Mouse (Mus musculus) myocyte (in vitro differentiated cells): Measurements from ENCODE around the gene Srrm3. TPM values are rescaled to one million over a fixed set of nuclear protein-coding genes. Genes with fewer than 3 reads are reported as not detected.

Source experiments
- H3K27me3 ChIP-seq: one replicate; pipeline ENCODE4 v1.6.1; 2011; ENCODE audit not compliant: control insufficient read depth, insufficient read depth, insufficient read length
- H3K36me3 ChIP-seq: one replicate; pipeline ENCODE4 v1.6.1; 2011; ENCODE audit not compliant: control insufficient read depth, insufficient read depth
- H3K4me2 ChIP-seq: one replicate; pipeline ENCODE4 v1.6.1; 2011; ENCODE audit warnings: low read depth, control low read depth
- H3K4me3 ChIP-seq: one replicate; pipeline ENCODE4 v1.5.1; 2011; ENCODE audit warnings: mild to moderate bottlenecking, control low read depth, moderate library complexity
- H3K79me2 ChIP-seq: one replicate; pipeline ENCODE4 v1.6.1; 2011; ENCODE audit not compliant: control insufficient read depth, insufficient read depth
- H3ac ChIP-seq: one replicate; pipeline ENCODE4 v1.6.1; 2011; ENCODE audit not compliant: control insufficient read depth, insufficient read length
- CEBPB ChIP-seq: IDR thresholded peaks from 2 replicates; pipeline ENCODE4 v1.6.1; 2011; ENCODE audit warnings: mild to moderate bottlenecking, moderate library complexity; ENCODE audit not compliant: poor library complexity, insufficient read depth, severe bottlenecking
- E2F4 ChIP-seq: IDR thresholded peaks from one replicate; pipeline ENCODE4 v1.6.1; 2011; ENCODE audit warnings: mild to moderate bottlenecking, control low read depth, moderate library complexity; ENCODE audit not compliant: insufficient read depth
- MAX ChIP-seq: IDR thresholded peaks from one replicate; pipeline ENCODE4 v1.6.1; 2011; ENCODE audit warnings: low read depth, mild to moderate bottlenecking, control low read depth
- MYOD1 ChIP-seq, 3 experiments: IDR thresholded peaks; one replicate each; pipeline ENCODE4 v1.6.1; 2011; ENCODE audit warnings: control low read depth in 2 of 3, low read depth in 2 of 3, mild to moderate bottlenecking in 2 of 3, moderate library complexity in 1 of 3; ENCODE audit not compliant: insufficient read length in 2 of 3, control insufficient read depth in 1 of 3
- MYOG ChIP-seq, 3 experiments: IDR thresholded peaks; one replicate each; pipeline ENCODE4 v1.6.1; 2011; ENCODE audit warnings: control low read depth in 2 of 3, low read depth in 2 of 3, mild to moderate bottlenecking in 2 of 3; ENCODE audit not compliant: insufficient read length in 2 of 3, control insufficient read depth in 1 of 3, insufficient read depth in 1 of 3
- POLR2A ChIP-seq: IDR thresholded peaks from one replicate; pipeline ENCODE4 v1.6.1; 2011; ENCODE audit warnings: low read depth, mild to moderate bottlenecking, control low read depth, moderate library complexity; ENCODE audit not compliant: insufficient read length
- POLR2AphosphoS2 ChIP-seq: IDR thresholded peaks from one replicate; pipeline ENCODE4 v1.6.1; 2011; ENCODE audit warnings: low read depth, control low read depth; ENCODE audit not compliant: insufficient read length
- REST ChIP-seq: IDR thresholded peaks from one replicate; pipeline ENCODE4 v1.6.1; 2011; ENCODE audit warnings: mild to moderate bottlenecking, control low read depth, moderate library complexity; ENCODE audit not compliant: insufficient read depth, insufficient read length
- SRF ChIP-seq: IDR thresholded peaks from one replicate; pipeline ENCODE4 v1.6.1; 2011; ENCODE audit warnings: low read depth; ENCODE audit not compliant: control insufficient read depth, insufficient read length
- TCF12 ChIP-seq: IDR thresholded peaks from one replicate; pipeline ENCODE4 v1.6.1; 2011; ENCODE audit warnings: mild to moderate bottlenecking, control low read depth; ENCODE audit not compliant: poor library complexity, insufficient read depth, severe bottlenecking
- TCF3 ChIP-seq: IDR thresholded peaks from one replicate; pipeline ENCODE4 v1.6.1; 2011; ENCODE audit warnings: low read depth, control low read depth; ENCODE audit not compliant: insufficient read length
- USF1 ChIP-seq: IDR thresholded peaks from one replicate; pipeline ENCODE4 v1.6.1; 2011; ENCODE audit warnings: low read depth, mild to moderate bottlenecking, control low read depth, moderate library complexity
- polyA plus RNA-seq: library from polyadenylated mRNA; unstranded; fragments of >200 nt; fragmentation: generic; extraction: Trizol; gene quantifications from one replicate; pipeline ENCODE4 v1.2.1, GENCODE M21; 2012; ENCODE audit warnings: missing spikeins

The Srrm3 gene
- polyA plus RNA-seq, 1 experiment, result not detected

- H3K79me2 ChIP-seq, result no peaks in the 10 kb centered on the region
- no peak overlapping the region for H3ac ChIP-seq
- H3K36me3 ChIP-seq, result no peaks in the 10 kb centered on the region
- H3K4me3 ChIP-seq, result no peak overlapping the region
- peaks cover 45% of the 10 kb centered on the region for H3K27me3 ChIP-seq
- TF ChIP-seq CEBPB (no peak), TCF3 (no peak), MAX (no peak), REST (no peak), POLR2A (no peak), E2F4 (no peak)
- H3K4me2 ChIP-seq, result no peak overlapping the region
Measured at GRCm38 (mm10) chr5:135866662-135867061, 60.0 kb downstream of the Srrm3 start.

- H3K4me2 ChIP-seq, result no peak overlapping the region
- no peaks in the 10 kb centered on the region for H3K36me3 ChIP-seq
- H3K79me2 ChIP-seq, result no peaks in the 10 kb centered on the region
- H3K4me3 ChIP-seq, result no peak overlapping the region
- H3K27me3 ChIP-seq, result peaks cover 36% of the 10 kb centered on the region
- TF ChIP-seq SRF, result no peak
- TF ChIP-seq MYOD1 (IDR thresholded peaks at IDR 0.05; ENCODE audit: control insufficient read depth in 1 of 3, insufficient read length in 2 of 3, low read depth in 2 of 3), result no peak
- no peak for TF ChIP-seq REST
- TF ChIP-seq TCF12, result no peak
- no peak for TF ChIP-seq USF1
- TF ChIP-seq MYOG (IDR thresholded peaks at IDR 0.05; ENCODE audit: control insufficient read depth in 1 of 3, insufficient read depth in 1 of 3, insufficient read length in 2 of 3, low read depth in 2 of 3), result no peak
- no peak for TF ChIP-seq POLR2AphosphoS2
- no peak for TF ChIP-seq E2F4
- no peak for TF ChIP-seq POLR2A
- TF ChIP-seq MAX, result no peak
- TF ChIP-seq TCF3, result no peak
- TF ChIP-seq CEBPB, result no peak
- no peak overlapping the region for H3ac ChIP-seq
Measured at GRCm38 (mm10) chr5:135867637-135868593, 61.2 kb downstream of the Srrm3 start.

- Histone ChIP-seq H3K4me2 (no peak overlapping the region), H3K36me3 (no peaks in the 10 kb centered on the region), H3ac (no peak overlapping the region), H3K4me3 (no peak overlapping the region), H3K79me2 (no peaks in the 10 kb centered on the region), H3K27me3 (peaks cover 36% of the 10 kb centered on the region)
- no peak for TF ChIP-seq TCF3
- TF ChIP-seq MAX, result no peak
- no peak for TF ChIP-seq REST
- no peak for TF ChIP-seq CEBPB
- TF ChIP-seq MYOG (IDR thresholded peaks at IDR 0.05; ENCODE audit: control insufficient read depth in 1 of 3, insufficient read depth in 1 of 3, insufficient read length in 2 of 3, low read depth in 2 of 3), result no peak
- no peak for TF ChIP-seq USF1
- no peak for TF ChIP-seq E2F4
- no peak for TF ChIP-seq POLR2A
- TF ChIP-seq TCF12, result no peak
- no peak for TF ChIP-seq SRF
- no peak for TF ChIP-seq POLR2AphosphoS2
- no peak for TF ChIP-seq MYOD1 (IDR thresholded peaks at IDR 0.05; ENCODE audit: control insufficient read depth in 1 of 3, insufficient read length in 2 of 3, low read depth in 2 of 3)
Measured at GRCm38 (mm10) chr5:135868653-135869052, 62.0 kb downstream of the Srrm3 start.

- Histone ChIP-seq H3ac (no peak overlapping the region), H3K4me3 (no peak overlapping the region), H3K4me2 (no peak overlapping the region), H3K79me2 (no peaks in the 10 kb centered on the region), H3K27me3 (peaks cover 24% of the 10 kb centered on the region), H3K36me3 (no peaks in the 10 kb centered on the region)
- TF ChIP-seq MAX (no peak), TCF3 (no peak)
Measured at GRCm38 (mm10) chr5:135869661-135870423, 63.2 kb downstream of the Srrm3 start.

GRCm38 (mm10) chr5:135870505-135870904 lies 63.8 kb downstream of the Srrm3 start:
- H3K27me3 ChIP-seq, result peaks cover 19% of the 10 kb centered on the region
- no peak overlapping the region for H3K4me2 ChIP-seq
- H3ac ChIP-seq, result no peak overlapping the region
- no peaks in the 10 kb centered on the region for H3K36me3 ChIP-seq
- no peak overlapping the region for H3K4me3 ChIP-seq
- TF ChIP-seq MAX (no peak), MYOD1 (IDR thresholded peaks at IDR 0.05; ENCODE audit: control insufficient read depth in 1 of 3, insufficient read length in 2 of 3, low read depth in 2 of 3) (no peak), POLR2AphosphoS2 (no peak), USF1 (no peak), TCF12 (no peak), SRF (no peak), REST (no peak), POLR2A (no peak), MYOG (IDR thresholded peaks at IDR 0.05; ENCODE audit: control insufficient read depth in 1 of 3, insufficient read depth in 1 of 3, insufficient read length in 2 of 3, low read depth in 2 of 3) (no peak), CEBPB (no peak), TCF3 (no peak), E2F4 (no peak)
- H3K79me2 ChIP-seq, result no peaks in the 10 kb centered on the region
